Mouse (Mus musculus) hematopoietic stem cell, adult 5-6 weeks (primary cell): Measurements from ENCODE around the gene Ppard. TPM values are rescaled to one million over a fixed set of nuclear protein-coding genes. Genes with fewer than 3 reads are reported as not detected.

ENCODE experiments used
- ATAC-seq, 2 experiments: fragments of 125-278 bp in 1 of 2; replicated peaks in 1 of 2; 2 replicates each; pipeline ENCODE4 v1.8.0; 2016 to 2017; ENCODE audit warnings: inconsistent platforms in 2 of 2, mild to moderate bottlenecking in 2 of 2, moderate number of reproducible peaks in 2 of 2, low read depth in 1 of 2, moderate TSS enrichment in 1 of 2; ENCODE audit not compliant: low FRiP score in 2 of 2, poor library complexity in 2 of 2, severe bottlenecking in 2 of 2, insufficient read depth in 1 of 2, low TSS enrichment in 1 of 2
- total RNA-seq: library from RNA; stranded (forward); fragments of 172-1452, 232-1000 nt; gene quantifications from 2 replicates; pipeline ENCODE4 v1.2.3, GENCODE M21; 2017

Gene Ppard
- total RNA-seq, 1 experiment from 2014 or later = 2.2 TPM

DNA sequence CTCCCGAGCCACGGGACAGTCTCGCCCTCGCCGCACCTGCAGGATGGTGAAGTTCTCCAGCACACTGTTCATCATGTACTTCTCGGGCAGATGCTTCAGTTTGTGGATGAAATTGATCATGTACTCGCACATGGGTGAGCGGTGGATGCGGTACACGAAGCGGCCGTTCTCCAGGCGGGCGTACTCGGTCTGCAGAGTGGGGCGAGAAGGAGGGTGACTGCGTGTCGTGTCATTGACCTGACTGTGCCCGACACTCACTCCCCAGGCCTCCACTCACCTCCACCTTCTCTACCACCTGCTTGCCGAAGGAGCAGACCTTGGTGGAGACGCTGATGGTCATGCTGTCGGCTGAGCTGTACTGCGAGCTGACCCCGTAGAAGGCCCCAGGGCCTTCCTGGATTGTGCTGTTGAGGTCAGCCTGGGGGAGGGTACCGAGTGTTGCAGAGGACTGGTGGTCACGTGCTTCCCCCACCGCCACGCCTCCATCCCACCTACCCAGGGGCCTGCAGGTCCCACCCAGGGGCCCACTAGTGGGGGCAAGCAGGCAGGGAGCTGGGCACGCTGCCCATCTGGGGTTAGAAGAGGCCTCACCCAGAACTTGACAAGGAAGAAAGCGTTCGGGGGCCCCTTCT is 100.5 kb downstream of the Ppard start:
- ATAC-seq = peak; percentile 11 to 25

DNA sequence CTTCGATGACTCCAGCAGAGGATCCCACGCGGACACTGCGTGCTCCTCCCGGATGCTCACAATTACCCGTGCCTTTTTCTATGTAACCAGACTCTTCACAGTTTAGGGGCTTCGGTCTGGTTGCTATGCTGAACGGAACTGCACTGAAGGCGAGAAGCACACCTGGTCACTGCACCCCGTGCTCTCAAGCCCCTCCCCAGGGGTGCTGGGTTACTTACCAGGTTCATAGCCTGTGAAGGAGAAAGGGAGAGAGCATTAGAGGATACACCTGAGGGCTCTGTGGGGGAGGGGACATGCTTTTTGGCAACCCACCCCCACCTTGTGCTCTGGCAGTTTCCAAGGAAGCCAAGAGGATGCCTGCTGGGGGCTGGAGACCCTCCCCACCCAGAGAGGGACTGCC is 102.8 kb downstream of the Ppard start:
- no peak for ATAC-seq

GRCm38 (mm10) chr17:28337547-28337946 is 105.0 kb downstream of the Ppard start:
- ATAC-seq = no peak

DNA sequence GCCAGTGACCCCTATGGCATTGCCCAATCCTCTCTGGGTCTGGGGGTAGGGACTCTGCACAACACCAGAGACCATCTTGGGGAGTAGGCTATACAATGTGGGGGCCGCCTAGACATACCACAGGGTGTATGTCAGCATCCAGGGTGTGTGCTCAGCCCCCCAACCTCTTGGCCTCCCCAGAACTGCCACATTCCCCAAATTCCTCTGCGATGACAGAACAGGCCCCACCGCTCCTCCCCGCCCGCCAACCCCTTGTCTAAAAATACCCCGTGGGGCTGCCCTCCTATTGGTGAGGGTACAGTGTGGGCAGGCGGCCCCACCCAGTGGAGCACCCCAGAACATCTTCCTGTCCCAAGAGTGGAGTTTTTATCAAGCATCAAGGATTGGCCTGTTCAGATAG is 108.1 kb downstream of the Ppard start:
- no peak for ATAC-seq

GRCm38 (mm10) chr17:28341091-28341490 is 108.6 kb downstream of the Ppard start:
- peak; percentile 53 to 55 for ATAC-seq

GRCm38 (mm10) chr17:28344050-28344607 is 111.6 kb downstream of the Ppard start:
- ATAC-seq = no peak

GRCm38 (mm10) chr17:28344670-28345069 is 112.2 kb downstream of the Ppard start:
- ATAC-seq = no peak

DNA sequence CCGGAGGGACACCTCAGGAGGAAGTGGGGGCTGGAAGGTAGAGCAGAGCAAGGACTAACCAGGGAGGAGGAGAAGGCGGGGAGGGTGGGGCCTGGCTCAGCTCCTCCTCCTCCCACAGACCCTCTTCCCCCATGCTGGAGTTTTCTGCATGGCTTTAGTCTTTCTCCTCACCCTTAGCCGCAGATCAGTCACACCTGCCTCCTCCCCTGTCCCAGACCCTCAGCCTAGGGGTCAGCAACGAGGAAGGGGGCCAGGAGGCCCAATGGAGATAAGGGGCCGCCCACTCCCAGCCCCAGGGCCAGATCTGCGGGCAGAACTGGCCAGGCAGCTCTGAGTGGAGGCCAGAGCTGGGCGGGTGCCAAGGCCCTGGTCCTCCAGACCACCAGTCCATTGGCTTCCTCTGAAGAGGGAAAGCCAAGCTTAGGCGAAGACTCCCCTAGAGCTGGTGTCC is 112.8 kb downstream of the Ppard start:
- no peak for ATAC-seq

DNA sequence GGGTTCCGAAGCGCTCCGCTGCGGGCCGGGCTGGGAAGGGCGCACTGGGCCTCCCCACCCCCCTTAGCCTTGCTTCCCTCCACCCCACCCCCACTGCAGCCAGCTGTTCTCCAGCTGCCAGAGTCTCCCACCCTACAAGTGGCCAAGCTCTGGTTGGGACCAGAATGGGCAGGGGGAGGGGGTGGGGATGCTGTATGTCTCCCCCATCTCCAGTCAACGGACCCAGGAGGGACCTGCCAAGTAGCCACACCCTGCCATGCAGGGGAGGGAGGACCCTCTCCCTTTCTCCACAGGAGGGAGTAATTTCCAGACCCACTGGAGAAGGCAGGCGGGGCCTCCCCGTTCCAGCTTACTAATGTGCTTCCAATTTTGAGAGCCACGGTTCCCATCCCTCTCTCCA is 113.4 kb downstream of the Ppard start:
- no peak for ATAC-seq

DNA sequence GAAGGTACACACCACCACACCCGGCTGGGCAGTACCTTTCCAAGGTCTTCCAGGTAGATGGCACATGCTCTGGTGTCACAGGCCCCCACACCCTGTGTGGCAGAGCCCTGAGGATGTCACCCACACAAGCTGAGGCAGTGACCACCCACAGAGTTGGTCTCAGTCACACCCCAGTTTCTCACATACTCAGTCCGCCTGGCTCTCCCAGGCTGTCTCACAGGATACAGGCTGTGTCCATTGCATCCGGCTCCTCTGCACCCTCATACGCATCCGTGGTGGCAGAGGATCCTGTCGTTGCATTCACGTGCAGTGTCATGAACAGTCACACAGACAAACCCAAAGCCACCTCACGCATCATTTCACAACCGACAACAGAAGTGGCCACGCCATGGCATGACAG is 114.8 kb downstream of the Ppard start:
- no peak for ATAC-seq

DNA sequence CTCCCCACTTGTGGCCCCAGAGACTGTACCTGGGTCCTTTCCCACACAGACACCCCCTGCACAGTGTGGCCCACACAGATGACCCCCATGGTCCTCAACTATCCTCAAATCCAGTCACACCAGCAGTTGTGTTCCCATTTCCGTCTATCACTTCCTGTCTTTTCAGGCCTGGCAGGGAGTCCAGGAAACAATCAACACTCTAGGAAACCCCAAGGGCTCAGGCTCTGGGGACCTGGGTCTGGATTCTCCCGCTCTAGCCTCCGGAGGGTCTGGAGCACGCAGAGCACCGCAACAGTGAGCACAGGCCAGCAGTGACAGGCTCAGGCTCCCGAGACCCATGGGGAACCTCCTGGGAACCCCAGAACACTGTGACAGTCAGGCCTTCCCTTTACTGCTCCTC is 115.7 kb downstream of the Ppard start:
- ATAC-seq = no peak

GRCm38 (mm10) chr17:28349264-28349880 is 116.9 kb downstream of the Ppard start:
- ATAC-seq = no peak

GRCm38 (mm10) chr17:28349901-28350465 is 117.5 kb downstream of the Ppard start:
- ATAC-seq = no peak

DNA sequence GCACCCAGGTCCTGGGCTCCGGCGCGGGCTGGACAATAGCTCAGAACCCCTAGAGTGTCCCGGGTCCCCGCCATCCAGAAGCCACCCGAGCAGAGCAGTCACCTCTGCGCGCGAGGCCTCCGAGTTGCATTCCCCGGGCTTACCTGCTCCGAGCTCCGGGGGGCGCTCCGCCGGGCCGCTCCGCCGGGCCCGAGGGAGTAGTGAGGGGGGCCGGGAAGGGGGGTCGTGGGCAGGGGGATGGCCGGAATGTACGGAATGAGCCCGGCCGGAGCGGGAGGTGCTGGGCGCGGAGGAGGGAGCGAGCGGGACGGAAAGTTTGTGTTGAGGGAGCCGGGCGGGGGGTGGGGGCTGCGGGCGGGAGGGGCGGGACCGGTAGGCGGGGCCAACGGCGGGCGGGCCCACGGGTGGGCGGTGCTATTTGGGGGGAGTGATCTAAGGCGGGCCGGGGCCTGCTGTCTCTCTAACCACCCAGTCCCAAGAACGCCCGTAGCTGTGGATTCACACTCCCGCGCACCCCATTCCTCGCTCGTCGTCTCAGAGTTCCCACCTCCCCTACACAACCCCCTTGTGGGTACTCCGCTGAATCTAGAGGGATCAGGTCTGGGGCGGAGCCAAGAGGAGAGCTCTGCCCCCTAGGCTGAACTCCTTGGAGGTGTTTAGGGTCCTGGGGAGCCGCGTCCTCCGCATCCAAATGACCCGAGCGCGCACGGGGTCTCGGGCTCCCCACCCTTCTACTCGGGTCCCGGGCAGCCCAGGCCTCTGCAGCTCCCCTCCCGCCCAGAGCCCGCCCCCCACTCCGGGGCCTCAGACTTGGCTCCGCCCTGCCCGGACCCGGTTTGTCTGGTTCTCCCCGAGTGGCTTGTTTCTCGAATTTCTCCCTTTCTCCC is 118.2 kb downstream of the Ppard start, which contains the start of gene Tead3:
Gene Tead3, minus strand, starts transcription at position 352 of the 887 bp plus-strand sequence.
- ATAC-seq = peak; percentile 43 to 51
